Mouse (Mus musculus) naive thymus-derived CD4-positive, alpha-beta T cell, adult 2 months (primary cell): ENCODE results near the gene Kif26a.

Source experiments
- DNase-seq: peaks from one replicate; pipeline ENCODE4 v3.0.0-alpha.2; 2011; ENCODE audit warnings: low read depth

Gene Kif26a

DNA sequence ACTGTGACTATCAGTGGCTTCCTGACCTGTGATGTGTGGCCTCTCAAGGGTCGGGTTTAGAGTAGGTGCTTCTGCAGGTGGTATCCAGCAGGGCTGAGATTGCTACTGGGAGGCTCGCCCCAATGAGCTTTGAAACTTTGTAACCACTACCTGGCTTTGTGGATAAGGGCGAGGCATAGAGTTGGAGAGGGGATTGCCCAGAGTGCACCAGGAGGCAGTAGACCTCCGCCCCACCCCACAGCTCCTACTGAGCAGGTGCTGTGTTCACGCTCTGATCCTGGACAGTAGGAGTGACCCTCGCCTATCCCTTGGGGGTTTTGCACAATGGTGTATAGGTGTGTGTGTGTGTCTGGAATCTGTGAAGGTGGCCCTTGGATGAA, 18.8 kb downstream of the Kif26a start:
- no peak for DNase-seq

DNA sequence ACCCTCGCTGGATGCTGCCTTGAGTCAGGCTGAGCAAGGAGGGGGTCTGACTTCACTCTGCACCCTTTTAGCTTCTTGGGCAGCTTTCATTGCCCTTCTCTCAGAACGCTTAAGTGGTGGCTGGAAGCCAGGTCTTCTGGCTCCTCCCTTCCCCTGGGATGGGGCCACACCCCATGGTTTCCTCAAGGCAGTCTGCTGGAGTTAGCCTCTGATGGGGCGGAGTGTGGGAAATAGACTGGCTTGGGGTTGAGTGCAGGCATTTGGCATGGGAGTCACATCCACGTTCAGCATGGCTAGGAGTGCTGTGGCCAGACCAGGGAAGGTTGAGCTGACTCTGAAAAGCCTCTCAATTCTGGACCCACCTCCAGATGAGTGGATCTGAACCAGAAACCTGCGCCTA, 23.2 kb downstream of the Kif26a start:
- DNase-seq = no peak

DNA sequence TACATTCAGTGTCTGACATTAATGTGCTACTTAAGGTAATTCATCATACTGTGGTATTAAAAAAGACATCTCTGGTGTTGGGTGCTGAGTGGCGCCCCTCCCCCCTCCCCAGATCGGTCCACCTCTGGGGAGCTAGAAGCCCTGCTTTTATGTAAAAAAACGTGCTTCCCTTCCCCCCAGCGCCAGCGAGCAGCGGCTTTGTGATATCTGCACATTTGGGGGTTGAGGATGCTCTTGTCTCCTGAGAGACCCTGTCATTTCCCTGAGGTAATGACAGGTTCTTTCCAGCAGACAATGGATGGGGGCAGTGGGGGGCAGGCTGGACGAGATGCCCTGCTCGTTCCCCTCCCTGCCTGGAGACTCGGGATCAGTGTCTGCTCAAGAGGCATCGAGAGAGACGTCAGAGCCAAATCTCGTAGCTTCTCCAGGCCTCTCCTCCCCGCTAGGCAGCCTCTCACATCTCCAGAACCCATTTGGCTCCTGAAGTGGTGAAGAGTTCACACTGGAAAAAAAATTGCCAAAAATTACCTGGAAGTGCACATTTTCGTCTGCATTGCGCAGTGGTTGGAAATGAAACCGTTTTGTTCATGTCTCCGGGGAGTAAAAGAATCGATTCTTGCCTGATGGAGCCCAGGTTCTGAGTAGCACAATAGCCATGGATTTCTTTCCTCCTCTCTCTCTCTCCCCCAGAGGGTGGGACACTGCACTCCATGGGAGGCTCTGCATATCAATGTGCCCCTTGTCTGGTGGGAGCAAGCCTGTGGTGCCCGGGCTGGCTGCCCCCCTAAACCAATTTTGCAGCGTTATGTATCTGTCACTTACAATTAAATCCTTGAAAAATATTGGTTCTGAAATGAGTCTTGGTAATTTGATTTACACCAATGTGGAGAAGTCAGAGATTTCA, 24.9 kb downstream of the Kif26a start:
- no peak for DNase-seq

DNA sequence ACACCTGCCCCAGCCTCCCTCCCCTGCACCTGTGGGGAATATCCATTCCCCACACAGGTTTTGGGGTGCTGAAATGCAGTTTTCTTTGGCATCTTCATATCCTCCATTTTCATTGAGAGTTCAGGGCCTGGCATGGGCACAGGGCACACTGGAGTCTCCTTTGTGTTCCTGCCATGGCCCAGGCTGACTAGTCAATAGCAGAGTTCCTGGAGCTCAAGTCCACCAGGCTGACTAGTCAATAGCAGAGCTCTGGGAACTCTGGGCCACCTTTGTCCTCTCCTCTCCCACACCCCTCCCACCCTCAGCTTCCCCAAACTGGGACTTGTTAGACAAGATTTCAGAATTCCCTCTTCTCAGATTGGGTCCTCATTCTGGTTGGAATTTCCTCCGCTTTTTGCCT, 25.6 kb downstream of the Kif26a start:
- no peak for DNase-seq

DNA sequence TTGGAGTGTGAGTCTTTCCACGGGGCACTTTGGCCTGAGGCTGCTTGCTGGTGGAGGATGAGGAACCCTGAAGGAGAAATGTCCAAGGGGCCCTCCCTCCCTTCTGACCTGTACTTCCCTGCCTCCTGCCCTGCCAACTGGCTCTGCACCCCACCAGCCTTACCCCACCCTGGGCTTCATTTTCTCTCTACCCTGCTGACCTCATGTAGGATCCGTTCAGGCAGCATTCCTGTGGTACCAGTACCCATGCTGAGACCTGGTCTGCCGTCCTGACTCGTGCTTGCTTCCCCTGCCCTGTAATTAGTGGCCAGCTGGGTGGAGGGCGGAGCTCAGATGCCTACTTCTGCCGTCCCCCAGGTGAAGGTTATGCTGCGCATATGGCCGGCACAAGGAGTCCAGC, 26.2 kb downstream of the Kif26a start:
- DNase-seq = no peak

DNA sequence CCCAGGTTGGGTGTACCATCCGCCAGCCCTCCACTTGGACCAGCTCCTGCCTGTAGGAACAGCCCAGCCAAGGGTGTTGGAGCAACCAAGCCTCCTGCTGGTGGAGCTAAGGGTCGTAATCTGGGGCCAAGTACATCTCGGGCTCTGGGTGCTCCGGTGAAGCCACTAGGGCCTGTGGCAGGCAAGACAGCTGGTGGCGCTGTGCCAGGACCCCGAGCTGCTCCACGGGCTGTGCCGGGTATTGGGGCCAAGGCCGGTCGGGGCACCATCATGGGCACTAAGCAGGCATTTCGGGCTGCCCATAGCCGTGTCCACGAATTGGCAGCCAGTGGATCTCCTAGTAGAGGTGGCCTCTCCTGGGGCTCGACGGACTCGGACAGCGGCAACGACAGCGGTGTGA, 31.7 kb downstream of the Kif26a start:
- DNase-seq = no peak

DNA sequence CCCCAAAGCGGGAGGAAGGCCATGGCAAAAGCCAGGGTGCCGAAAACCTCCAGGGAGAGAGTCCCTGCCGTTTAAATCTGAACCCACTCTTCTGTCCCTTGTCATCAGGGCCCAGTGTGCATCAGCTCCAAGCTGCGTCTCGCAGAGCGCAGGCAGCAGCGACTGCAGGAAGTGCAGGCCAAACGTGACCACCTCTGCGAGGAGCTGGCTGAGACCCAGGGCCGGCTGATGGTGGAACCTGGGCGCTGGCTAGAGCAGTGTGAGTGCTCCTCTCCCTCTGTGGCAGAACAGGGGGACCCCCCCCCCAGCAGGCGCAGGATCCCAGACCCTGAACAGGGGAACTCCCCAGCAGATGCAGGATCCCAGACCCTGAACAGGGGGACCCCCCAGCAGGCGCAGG, 33.7 kb downstream of the Kif26a start:
- DNase-seq = no peak

DNA sequence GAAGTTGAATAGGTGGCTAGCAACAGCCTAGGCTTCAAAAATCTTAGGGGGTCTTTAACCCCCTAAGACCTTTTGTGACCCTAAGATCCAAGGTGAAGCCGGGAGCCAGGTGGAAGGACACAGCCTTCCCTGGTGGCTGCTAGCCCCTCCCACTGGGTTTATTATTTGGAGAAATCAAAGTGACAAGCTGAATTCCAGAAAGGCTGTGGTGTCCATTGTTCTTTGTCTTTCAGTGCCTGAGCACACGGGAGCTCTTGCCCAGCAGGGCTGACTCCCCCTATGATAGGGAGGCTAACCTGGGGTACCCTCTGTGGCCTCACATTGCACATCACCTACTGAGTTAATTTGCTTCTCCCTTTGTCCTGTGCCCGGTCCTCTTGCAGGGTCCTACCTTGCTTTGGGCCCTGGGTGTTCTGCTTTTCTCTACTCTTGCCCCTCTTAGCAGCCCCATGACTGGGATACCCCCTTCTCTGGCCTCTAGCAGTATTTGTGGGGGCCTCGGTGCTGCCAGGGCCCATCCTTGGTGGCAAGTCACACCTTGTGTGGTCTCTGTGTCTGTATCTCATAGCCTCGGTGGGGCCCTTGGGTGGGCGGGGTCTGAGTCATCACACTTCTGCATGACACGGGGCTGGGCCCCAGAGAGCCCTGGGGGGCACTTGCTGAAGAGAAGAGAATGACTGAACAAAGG, 36.1 kb downstream of the Kif26a start:
- DNase-seq = no peak

DNA sequence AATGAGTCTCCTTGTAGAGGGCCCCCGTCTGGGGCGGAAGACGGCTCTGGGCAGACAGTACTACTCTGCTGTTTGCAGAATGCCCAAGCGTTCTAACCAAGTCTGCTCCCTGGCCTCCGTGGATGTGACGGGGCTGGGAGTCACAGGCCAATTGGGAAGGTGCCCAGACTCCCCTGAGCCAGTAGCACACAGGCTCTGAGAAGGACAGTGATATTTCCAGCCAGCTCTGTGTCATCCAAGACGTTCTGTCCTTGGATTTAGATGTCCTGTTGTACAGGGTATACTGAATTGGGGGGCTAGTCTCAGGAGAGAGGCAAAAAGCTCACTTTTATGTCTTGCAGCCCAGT, 36.6 kb downstream of the Kif26a start:
- no peak for DNase-seq

DNA sequence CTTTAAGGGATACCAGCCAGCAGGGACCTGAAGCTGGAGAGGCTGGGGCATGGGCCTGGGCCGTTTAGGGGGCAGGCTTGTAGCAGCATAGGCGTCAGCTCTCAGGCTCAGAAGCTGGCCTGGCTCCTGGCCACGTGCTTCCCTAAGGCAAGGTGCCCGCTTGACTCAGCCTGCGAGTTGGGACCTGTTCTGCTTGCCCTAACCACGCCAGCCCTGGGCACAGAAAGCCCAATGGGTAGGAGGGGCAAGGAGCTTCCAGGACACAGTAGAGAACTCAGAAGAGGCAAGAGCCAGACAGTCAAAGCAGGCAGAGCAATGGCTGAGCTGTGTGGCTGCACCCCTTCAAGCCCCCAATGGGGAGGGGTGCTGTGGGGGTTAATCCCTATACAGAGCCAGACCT, 37.7 kb downstream of the Kif26a start:
- no peak for DNase-seq

DNA sequence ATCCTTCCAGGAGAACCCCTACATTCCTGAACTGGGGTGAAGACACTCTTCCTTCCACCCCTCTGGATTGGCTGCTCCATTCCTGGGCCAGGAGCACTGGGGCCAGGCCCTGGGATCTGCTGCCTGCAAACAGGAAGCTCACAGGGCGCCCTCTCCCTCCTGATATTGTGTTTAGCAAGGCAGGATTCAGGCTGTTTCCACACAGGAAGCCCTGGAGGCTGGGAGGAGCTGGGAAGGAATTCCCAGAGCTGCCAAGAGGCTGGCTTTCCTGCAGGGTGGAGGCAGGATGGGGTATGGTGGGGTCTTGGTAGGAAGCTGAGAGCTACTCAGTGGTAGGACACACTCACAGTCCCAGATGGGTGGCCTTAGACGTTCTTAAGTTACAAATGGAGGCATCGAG, 38.4 kb downstream of the Kif26a start:
- no peak for DNase-seq

DNA sequence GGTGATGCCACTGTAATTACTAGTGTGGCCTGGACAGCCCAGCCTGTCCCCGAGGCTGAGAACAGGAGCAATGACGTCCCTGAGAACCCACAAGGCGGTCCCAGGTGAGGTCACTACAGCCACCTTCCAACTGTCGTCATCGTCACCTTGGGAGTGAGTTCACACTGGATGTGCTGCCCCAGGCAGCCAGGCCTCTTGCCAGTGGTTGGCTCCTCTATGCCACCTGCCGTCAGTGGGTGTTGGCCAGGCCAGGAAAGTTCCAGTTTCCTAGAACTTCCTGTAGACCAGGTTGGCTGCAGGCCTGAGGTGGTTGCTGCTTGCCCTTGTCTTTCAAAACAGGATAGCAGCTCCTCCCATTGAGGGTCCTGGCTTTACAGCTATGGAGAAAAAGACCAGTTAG, 40.9 kb downstream of the Kif26a start:
- no peak for DNase-seq

DNA sequence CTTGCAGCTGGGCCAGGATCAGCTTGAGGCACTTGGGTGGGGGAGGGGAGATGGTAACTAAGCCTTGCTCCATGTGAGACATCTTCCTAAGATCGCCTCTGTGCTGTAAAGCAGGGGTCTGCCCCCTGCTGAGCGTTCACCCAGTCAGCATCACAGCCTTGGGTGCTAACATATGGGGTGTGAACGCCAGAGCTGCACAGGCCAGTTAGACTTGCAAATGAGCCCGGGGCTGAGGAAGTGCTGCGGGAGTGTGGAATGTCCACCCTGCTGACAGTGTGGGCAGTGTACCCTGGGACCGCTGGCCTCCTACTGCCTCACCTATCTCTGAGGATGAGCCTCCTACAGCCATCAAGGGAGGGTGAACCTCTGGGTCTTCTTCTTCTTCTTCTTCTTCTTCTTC, 45.7 kb downstream of the Kif26a start:
- no peak for DNase-seq

DNA sequence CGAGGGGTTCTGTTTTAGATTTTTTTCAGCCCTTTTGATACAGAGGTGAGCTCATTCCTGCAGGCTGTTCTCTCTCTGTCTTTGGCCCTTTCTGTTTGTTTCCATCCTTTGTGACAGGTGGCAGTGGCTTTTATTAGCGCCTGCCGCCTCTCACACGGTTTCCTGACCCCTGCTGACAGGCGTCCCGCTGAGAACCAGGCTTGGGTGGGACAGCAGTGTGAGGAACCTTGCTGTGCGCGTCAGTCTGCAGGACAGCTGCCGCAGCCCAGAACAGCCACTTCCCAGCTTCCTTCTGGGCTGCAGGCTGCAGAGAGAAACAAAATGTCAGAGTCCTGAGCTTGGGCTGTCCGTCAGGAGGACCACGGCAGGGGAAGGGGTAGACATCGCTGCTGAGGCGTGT, 49.0 kb downstream of the Kif26a start:
- no peak for DNase-seq

DNA sequence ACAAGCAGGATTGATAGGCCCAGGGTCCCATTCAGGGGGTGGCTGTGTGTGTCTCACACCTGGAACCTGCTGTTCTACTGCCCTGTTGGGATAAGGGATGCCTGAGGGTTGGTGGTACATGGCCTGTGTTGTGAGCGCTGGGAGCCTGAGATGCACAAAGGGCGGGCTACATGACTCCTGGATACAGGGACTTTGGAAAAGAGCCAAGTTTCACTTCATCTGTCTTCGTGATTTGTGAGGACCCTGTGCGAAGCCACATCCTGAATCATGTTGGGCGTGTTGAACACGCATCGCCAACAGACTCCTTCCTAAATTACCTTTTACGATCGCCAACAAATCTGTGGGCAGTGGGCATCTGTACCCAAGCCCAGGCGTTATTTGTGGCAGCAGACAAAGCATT, 50.6 kb downstream of the Kif26a start:
- DNase-seq = no peak

DNA sequence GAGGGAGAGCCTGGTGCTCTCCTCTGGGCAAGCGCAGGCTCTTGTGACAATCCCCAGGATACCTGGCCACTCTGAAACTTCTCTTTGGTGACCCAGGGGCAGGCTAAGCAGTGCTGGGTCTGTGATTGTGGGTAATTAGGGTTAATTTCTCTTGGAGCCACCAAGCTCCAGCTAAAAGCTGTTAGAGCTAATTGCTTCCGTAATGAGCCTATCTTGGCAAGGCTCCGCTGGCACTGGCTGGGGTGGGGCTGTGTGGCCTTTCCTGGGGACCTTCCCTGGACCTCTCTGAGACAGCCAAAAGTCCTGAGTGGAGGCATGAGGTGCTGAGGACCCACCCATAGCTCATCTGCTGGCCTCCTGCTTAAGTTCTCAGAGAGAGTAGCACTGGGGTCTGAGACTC, 53.4 kb downstream of the Kif26a start:
- DNase-seq = no peak

DNA sequence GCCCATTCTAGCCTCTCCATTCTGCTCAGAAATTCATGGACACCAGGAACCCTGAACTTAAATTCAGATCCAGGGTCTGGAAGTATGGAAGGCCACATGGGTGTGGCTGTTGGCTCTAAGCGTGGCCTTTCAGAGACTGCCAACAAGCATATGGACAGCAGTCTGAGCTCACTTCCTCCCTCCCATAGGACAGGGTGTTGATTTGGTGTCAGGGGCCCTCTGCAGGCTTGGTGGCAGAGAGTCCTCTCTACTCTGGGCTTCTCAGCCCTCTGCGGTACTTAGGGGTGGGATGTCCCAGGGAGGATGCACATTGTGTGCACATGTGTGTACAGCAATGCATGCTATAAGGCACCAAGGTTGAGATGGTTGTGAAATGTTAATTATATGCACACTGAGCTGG, 54.0 kb downstream of the Kif26a start:
- DNase-seq = no peak

DNA sequence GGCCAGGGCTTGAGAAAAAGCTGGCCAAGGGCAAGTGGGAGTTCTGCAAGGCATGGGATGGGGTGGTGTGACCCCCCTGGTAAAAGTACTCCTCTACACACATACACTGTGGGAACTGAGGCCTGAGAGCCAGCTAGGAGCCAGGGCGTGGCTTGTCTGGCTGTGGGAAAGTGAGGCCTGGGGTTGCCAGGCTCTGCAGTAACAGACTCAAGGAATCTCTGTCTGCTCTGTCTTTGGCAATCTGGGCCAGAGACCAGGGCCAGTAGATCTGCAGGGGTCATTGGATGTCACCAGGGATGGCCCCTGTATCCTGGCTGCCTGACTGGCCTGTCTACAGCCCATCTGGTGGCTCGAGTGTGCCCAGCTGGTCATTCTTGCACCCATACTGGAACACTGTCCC, 61.2 kb downstream of the Kif26a start:
- no peak for DNase-seq

DNA sequence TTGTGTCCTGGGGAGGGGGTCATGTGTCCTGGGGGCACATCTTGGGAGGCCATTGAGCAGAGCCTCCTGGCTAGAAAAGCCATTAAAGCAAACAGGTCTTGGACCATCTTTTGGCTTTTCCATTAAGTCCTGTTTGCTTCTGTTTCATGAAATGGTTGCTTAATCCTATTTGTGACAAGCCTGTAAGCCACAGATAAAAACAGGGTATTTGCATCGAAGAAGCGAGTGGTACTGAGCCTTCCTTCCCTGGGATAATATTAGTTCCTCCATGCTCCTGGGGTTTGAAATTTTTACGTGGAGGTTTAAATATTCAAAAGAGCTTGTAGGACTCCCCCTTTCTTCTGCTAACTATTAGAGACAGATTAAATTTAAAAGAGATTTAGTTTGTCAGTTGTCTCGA, 61.7 kb downstream of the Kif26a start:
- DNase-seq = no peak

DNA sequence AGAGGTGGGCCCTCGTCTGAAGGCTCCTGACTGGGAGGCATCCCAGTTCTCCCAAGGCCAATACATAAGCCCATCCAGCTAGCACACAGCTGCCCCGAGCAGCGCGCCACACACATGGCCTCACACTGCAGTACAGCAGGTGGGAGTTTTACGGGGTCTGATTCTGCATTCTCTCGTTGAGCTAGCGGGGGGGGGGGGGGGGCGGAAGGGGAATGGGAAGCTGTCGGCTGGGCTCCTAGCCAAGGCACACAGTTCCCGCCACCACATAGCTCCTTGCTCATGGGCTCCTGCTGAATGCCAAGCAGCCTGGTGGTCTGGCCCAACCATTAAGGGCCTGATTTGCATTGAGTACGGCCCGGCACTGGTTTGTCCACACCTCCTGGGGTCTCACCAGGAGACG, 64.6 kb downstream of the Kif26a start:
- DNase-seq = no peak

DNA sequence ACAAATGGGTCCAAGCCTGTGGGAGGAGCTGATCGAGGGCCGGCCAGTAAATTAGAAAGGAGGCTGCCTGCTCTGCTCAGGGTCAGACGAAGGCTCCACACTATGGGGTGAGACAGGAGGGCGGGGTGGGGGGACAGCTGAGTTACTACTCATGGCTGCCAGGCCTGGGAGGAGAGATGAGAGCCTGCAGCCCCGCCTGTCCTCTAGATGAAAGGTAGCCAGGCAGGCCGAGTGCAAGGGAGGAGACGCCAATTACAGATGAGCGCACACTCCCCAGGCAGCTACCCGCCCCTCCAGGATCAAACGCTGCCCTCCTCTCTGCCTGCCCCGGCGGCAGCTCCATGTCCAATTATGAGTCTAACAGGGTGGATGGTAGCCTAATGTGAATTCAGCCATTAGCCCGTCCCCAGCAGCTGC, 68.4 kb downstream of the Kif26a start:
- no peak for DNase-seq

DNA sequence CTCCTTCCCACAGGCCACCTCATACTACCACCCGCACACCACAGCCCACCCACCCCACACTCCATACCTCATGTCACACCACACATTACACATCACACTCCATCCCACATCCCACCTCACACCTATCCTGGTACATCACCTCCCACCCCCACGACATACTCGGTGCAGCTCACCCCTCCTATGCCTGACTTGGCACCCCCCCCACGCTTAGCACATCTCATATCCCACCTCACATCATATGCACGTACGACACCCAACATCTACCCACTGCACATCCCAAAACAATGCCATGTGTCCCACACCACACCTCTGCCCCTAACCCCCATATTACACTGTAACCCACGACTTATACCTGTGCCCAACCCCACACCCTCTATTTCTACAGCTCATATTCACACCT, 69.5 kb downstream of the Kif26a start:
- DNase-seq = no peak

DNA sequence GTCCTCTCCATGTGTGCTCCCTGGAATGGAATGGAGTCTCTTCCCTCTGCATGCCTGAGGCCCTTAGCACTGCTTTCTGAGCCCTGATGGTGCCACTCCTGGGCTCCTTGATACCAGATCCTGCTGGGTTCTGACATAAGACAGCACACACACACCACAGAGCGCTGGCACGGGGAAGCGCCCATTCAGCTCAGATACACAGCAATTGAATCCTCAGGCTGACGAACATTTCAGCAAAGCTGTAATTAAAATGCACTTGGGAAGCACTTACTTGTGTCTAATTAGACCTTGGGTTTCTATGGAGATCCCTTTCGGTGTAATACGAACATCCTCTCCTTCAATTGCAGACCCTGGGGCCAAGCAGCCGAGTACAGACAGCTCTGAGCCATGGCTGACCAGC, 71.0 kb downstream of the Kif26a start:
- no peak for DNase-seq

DNA sequence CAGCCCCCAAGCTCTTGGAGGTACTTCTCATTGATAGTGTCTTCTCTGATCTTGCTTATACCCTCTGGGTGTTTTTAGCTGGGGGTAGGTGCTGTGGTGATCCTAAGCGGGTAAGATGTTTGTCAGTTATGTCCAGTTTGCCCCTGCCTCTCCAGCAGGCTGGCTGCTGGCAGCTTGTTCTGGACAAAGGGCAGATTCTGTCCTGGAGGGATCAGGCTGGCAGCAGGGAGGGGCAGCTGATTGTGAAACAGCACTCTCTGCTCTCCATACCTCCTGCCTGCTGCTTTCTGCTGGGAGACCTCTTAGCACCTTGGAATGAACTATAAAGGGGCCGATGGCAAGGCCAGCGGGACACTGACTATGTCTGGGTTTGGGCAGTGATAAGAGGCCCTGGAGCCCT, 71.7 kb downstream of the Kif26a start:
- DNase-seq = no peak
